Mouse (Mus musculus): ENCODE results near the gene Ddit4.

DNA sequence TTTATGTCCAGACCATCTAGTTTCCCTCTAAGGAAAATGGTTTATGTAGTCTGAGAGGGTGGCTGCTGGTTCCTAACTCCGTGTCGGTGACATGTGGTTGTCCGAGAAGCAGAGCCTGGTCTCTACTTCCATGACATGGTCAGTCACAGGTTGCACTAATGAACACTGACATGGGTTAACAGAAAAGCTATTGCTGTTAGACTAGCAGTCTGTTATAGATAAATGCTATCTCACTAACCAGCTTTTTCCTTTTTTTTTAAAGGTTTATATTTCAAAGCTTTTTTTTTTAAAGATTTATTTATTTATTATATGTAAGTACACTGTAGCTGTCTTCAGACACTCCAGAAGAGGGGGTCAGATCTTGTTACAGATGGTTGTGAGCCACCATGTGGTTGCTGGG lies 47.4 kb upstream of the Ddit4 start:
- TF ChIP-seq CTCF (IDR thresholded peaks at IDR 0.05; ENCODE audit: borderline replicate concordance, insufficient read depth, low read depth, low read length) = no peak
- TF ChIP-seq POLR2A (IDR thresholded peaks at IDR 0.05; ENCODE audit: borderline replicate concordance, insufficient read depth, low read length) = no peak
